Mouse (Mus musculus) megakaryocyte, embryonic 14.5 days (primary cell): ENCODE measurements at regions not wholly inside any gene's neighbourhood (a gene's known extent, or its start where the extent isn't known, plus 50 kb on each side); places are given as distances from the start of the nearest gene placed in this dataset.

Experiments used
- FLI1 ChIP-seq: IDR thresholded peaks from 2 replicates; pipeline ENCODE4 v1.6.1; 2012; ENCODE audit warnings: low read length, inconsistent platforms, mixed read lengths
- GATA1 ChIP-seq: IDR thresholded peaks from 3 replicates; pipeline ENCODE4 v1.6.1; 2012; ENCODE audit warnings: mixed read lengths, low read length, inconsistent platforms, borderline replicate concordance

DNA sequence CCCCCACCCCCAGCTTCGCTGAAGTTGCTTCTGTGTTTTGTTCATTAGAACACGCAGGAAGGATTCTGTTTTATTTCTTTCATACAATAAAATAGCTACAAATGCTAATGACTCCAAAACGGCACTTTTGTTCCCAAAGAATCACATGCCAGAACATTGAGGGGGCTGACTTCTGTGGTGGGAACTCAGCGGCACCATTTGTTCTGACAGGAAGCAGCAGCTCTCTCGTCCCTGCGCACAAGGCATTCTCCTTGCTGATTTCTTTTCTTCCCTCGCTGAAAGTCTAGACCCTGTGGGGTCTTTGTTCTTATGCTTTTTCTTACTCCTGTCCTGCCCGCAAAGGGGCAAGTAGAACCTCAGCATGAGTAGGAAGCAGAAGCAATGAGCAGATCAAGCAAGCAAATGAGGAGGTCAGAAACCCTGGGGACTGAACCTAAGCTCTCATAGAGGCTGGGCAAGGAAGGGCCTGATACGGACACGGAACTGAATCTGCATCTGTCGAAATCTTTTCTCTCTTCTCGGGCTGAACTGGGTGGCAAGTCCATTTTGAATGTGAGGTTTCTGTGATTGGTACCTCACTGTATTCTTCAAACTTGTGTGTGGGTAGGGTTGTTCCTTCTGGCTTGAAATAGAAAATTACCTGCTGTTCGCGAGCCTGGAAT lies 256.5 kb downstream of the Tmsb4x start:
- no peak for TF ChIP-seq GATA1
- no peak for TF ChIP-seq FLI1
